Mouse (Mus musculus) lung, postnatal 0 days (tissue): ENCODE measurements around the gene Pptc7.

Source experiments
- CTCF ChIP-seq: IDR thresholded peaks from 2 replicates; pipeline ENCODE4 v1.5.1; 2016; ENCODE audit warnings: antibody characterized with exemption, mild to moderate bottlenecking
- EP300 ChIP-seq: IDR thresholded peaks from 2 replicates; pipeline ENCODE4 v1.6.1; 2016; ENCODE audit warnings: antibody characterized with exemption, mild to moderate bottlenecking, control low read depth

DNA sequence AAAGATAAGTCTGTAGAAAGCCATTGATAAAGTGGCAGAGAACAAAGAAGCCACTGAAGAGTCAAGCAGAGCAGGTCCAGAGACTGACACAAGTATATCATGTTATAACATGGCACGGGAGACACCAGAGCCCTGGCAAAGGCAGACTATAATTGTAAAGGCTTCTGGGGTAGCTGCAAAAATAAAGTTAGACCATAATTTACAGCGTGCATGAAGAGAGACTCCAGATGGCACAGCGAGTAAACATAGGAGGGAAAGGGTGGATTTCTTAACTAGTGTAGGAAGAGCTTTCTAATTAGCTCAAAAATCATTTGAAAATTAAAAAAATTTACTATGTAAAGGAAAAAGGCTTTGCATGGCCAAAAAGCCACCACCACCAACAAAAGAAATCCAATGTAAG is 43.1 kb downstream of the Pptc7 start:
- TF ChIP-seq CTCF: no peak
- no peak for TF ChIP-seq EP300
